Mouse (Mus musculus) cerebellum, adult 18-20 months (tissue): ENCODE measurements around the gene Tesk2.

Source experiments
- DNase-seq, 2 experiments: peaks; one replicate each; pipeline ENCODE4 v3.0.0; 2021

The Tesk2 gene

GRCm38 (mm10) chr4:116721098-116721628 is 415 bp downstream of the Tesk2 start:
- DNase-seq: no peak

GRCm38 (mm10) chr4:116722230-116722629 is 1.5 kb downstream of the Tesk2 start:
- no peak for DNase-seq

- no peak for DNase-seq
These were observed 4.7 kb downstream of the Tesk2 start for GRCm38 (mm10) chr4:116725444-116725843.

GRCm38 (mm10) chr4:116727401-116727800 is 6.7 kb downstream of the Tesk2 start:
- DNase-seq: no peak

GRCm38 (mm10) chr4:116729532-116729931 is 8.8 kb downstream of the Tesk2 start:
- no peak for DNase-seq

GRCm38 (mm10) chr4:116731077-116731476 is 10.3 kb downstream of the Tesk2 start:
- DNase-seq: no peak

GRCm38 (mm10) chr4:116732355-116732754 is 11.6 kb downstream of the Tesk2 start:
- no peak for DNase-seq

GRCm38 (mm10) chr4:116734996-116735395 is 14.2 kb downstream of the Tesk2 start:
- no peak for DNase-seq

GRCm38 (mm10) chr4:116738972-116739751 is 18.4 kb downstream of the Tesk2 start:
- DNase-seq: no peak

- no peak for DNase-seq
These were observed 29.0 kb downstream of the Tesk2 start for GRCm38 (mm10) chr4:116749750-116750149.

GRCm38 (mm10) chr4:116761914-116762313 is 41.2 kb downstream of the Tesk2 start:
- DNase-seq: no peak

- DNase-seq: no peak
These were observed 43.3 kb downstream of the Tesk2 start for GRCm38 (mm10) chr4:116764001-116764400.

- no peak for DNase-seq
These were observed 47.8 kb downstream of the Tesk2 start for GRCm38 (mm10) chr4:116768510-116768909.

- no peak for DNase-seq
These were observed 48.3 kb downstream of the Tesk2 start for GRCm38 (mm10) chr4:116769060-116769459.

- no peak for DNase-seq
These were observed 55.6 kb downstream of the Tesk2 start for GRCm38 (mm10) chr4:116776391-116776790.

GRCm38 (mm10) chr4:116777079-116777478 is 56.3 kb downstream of the Tesk2 start:
- no peak for DNase-seq

GRCm38 (mm10) chr4:116780541-116780940 is 59.8 kb downstream of the Tesk2 start:
- DNase-seq: no peak

GRCm38 (mm10) chr4:116781366-116781765 is 60.6 kb downstream of the Tesk2 start:
- DNase-seq: no peak

- DNase-seq: no peak
These were observed 61.4 kb downstream of the Tesk2 start for GRCm38 (mm10) chr4:116782171-116782570.

GRCm38 (mm10) chr4:116786587-116786986 is 65.8 kb downstream of the Tesk2 start:
- DNase-seq: no peak

- peak in 1 of 2 experiments; percentile 14 for DNase-seq
These were observed 67.4 kb downstream of the Tesk2 start for GRCm38 (mm10) chr4:116787985-116788760.

- peak; percentile 86 to 87 for DNase-seq
These were observed 68.2 kb downstream of the Tesk2 start for GRCm38 (mm10) chr4:116788956-116789355.

- DNase-seq: no peak
These were observed 71.7 kb downstream of the Tesk2 start for GRCm38 (mm10) chr4:116792453-116792852.

GRCm38 (mm10) chr4:116794273-116794672 is 73.5 kb downstream of the Tesk2 start:
- DNase-seq: no peak
